Mouse (Mus musculus) cerebellum, postnatal 25 days (tissue): ENCODE data around the gene Tmem107.

Source experiments
- DNase-seq, 2 experiments: peaks; one replicate each; pipeline ENCODE4 v3.0.0; 2021; ENCODE audit warnings: mixed read lengths in 2 of 2

Gene Tmem107

GRCm38 (mm10) chr11:69070590-69071222 lies at the start of gene Tmem107:
Gene Tmem107 (plus strand): TSS chr11:69070806.
- peak; percentile 96 to 97 for DNase-seq

GRCm38 (mm10) chr11:69026562-69026961 lies 44.0 kb upstream of the Tmem107 start:
- no peak for DNase-seq

- DNase-seq = no peak
Observed at GRCm38 (mm10) chr11:69028805-69029204, 41.8 kb upstream of the Tmem107 start.

- DNase-seq = no peak
Observed at GRCm38 (mm10) chr11:69033552-69033951, 37.1 kb upstream of the Tmem107 start.

GRCm38 (mm10) chr11:69034585-69034984 lies 36.0 kb upstream of the Tmem107 start:
- no peak for DNase-seq

GRCm38 (mm10) chr11:69035411-69035810 lies 35.2 kb upstream of the Tmem107 start:
- peak; percentile 25 to 47 for DNase-seq

GRCm38 (mm10) chr11:69035849-69036248 lies 34.8 kb upstream of the Tmem107 start:
- DNase-seq = peak; percentile 90 to 92

GRCm38 (mm10) chr11:69036486-69037230 lies 33.9 kb upstream of the Tmem107 start:
- DNase-seq = peak; percentile 92 to 93

- DNase-seq = peak; percentile 85 to 90
Observed at GRCm38 (mm10) chr11:69037231-69038061, 33.2 kb upstream of the Tmem107 start.

- DNase-seq = no peak
Observed at GRCm38 (mm10) chr11:69038173-69038572, 32.4 kb upstream of the Tmem107 start.

GRCm38 (mm10) chr11:69045531-69046394 lies 24.8 kb upstream of the Tmem107 start, which contains the start of gene Aurkb:
Gene Aurkb (plus strand): TSS chr11:69045647.
- DNase-seq = peak; percentile 71 to 89

- no peak for DNase-seq
Observed at GRCm38 (mm10) chr11:69046395-69046774, 24.2 kb upstream of the Tmem107 start.

GRCm38 (mm10) chr11:69047592-69047991 lies 23.0 kb upstream of the Tmem107 start:
- DNase-seq = no peak

GRCm38 (mm10) chr11:69048151-69048550 lies 22.5 kb upstream of the Tmem107 start:
- no peak for DNase-seq

GRCm38 (mm10) chr11:69050748-69051147 lies 19.9 kb upstream of the Tmem107 start:
- DNase-seq = no peak

GRCm38 (mm10) chr11:69051771-69052170 lies 18.8 kb upstream of the Tmem107 start:
- DNase-seq = no peak

- DNase-seq = no peak
Observed at GRCm38 (mm10) chr11:69052824-69053421, 17.7 kb upstream of the Tmem107 start.

GRCm38 (mm10) chr11:69053848-69054247 lies 16.8 kb upstream of the Tmem107 start:
- no peak for DNase-seq

GRCm38 (mm10) chr11:69058265-69058664 lies 12.3 kb upstream of the Tmem107 start:
- DNase-seq = no peak

GRCm38 (mm10) chr11:69058729-69059356 lies 11.8 kb upstream of the Tmem107 start:
- peak in 1 of 2 experiments; percentile 34 for DNase-seq

GRCm38 (mm10) chr11:69059357-69059974 lies 11.1 kb upstream of the Tmem107 start, which contains the start of gene Borcs6:
Gene Borcs6 (plus strand): TSS chr11:69059717.
- peak; percentile 94 to 95 for DNase-seq
